Mouse (Mus musculus) heart, adult 2 months (tissue): ENCODE measurements around the gene Bcl10. TPM values are rescaled to one million over a fixed set of nuclear protein-coding genes. Genes with fewer than 3 reads are reported as not detected.

Source experiments
- DNase-seq, 2 experiments: peaks; one replicate each; pipeline ENCODE4 v3.0.0; 2021
- H3K27ac ChIP-seq: fragments of 200-600 bp; 2 replicates; pipeline ENCODE4 v1.8.1; 2022
- H3K27me3 ChIP-seq: fragments of 200-500 bp; 2 replicates; pipeline ENCODE4 v1.6.1; 2012; ENCODE audit warnings: mild to moderate bottlenecking, low read length, inconsistent platforms, mixed read lengths; ENCODE audit not compliant: control insufficient read depth, insufficient read depth
- H3K36me3 ChIP-seq: fragments of 200-500 bp; 2 replicates; pipeline ENCODE4 v1.6.1; 2012; ENCODE audit warnings: low read length, inconsistent platforms; ENCODE audit not compliant: control insufficient read depth, insufficient read depth
- H3K4me1 ChIP-seq: fragments of 200-500 bp; 2 replicates; pipeline ENCODE4 v1.6.1; 2011; ENCODE audit warnings: low read length; ENCODE audit not compliant: control insufficient read depth, insufficient read depth
- H3K4me3 ChIP-seq: fragments of 200-600 bp; 2 replicates; pipeline ENCODE4 v1.8.1; 2022
- H3K79me2 ChIP-seq: fragments of 200-500 bp; replicated peaks from 2 replicates; pipeline ENCODE4 v1.6.1; 2012; ENCODE audit warnings: mild to moderate bottlenecking, inconsistent platforms, low read length, moderate library complexity, mixed read lengths; ENCODE audit not compliant: control insufficient read depth, insufficient read depth
- H3K9ac ChIP-seq: fragments of 200-500 bp; 2 replicates; pipeline ENCODE4 v1.6.1; 2012; ENCODE audit warnings: low read depth, mild to moderate bottlenecking, control low read depth, inconsistent platforms, low read length, mixed read lengths
- CTCF ChIP-seq: fragments of 200-600 bp; IDR thresholded peaks from 2 replicates; pipeline ENCODE4 v1.8.1; 2022; ENCODE audit warnings: antibody characterized with exemption, mild to moderate bottlenecking, moderate library complexity
- EP300 ChIP-seq: fragments of 200-500 bp; IDR thresholded peaks from 2 replicates; pipeline ENCODE4 v1.6.1; 2011; ENCODE audit warnings: low read depth, low read length, control low read depth; ENCODE audit not compliant: insufficient read depth
- POLR2A ChIP-seq: fragments of 200-500 bp; IDR thresholded peaks from 2 replicates; pipeline ENCODE4 v1.6.1; 2011; ENCODE audit warnings: mild to moderate bottlenecking, low read depth, low read length, control low read depth; ENCODE audit not compliant: insufficient read depth
- WGBS: fragments of 180-500 bp; shearing (Covaris S2); methylation state at CpG from one replicate; pipeline ENCODE4 v1.1.7; 2018; 5-methylcytosine and 5-hydroxymethylcytosine counted together
- intact Hi-C: fragments of 180-260 bp; cut with DNase I; formaldehyde crosslinking; loops from one replicate; pipeline ENCODE4 v1.15.1; 2025
- polyA plus RNA-seq: library from polyadenylated mRNA; depleted of rRNA; stranded (reverse); fragments of >200 nt; gene quantifications from 2 replicates; pipeline ENCODE4 v1.2.3, GENCODE M21; 2012
- total RNA-seq, 2 experiments: library from RNA; stranded (reverse); gene quantifications; 2 replicates each; pipeline ENCODE4 v1.2.3; 2021

Bcl10 gene
- total and polyA plus RNA-seq, 3 experiments, result 11.0 to 19.3 (median 17.7) TPM

DNA sequence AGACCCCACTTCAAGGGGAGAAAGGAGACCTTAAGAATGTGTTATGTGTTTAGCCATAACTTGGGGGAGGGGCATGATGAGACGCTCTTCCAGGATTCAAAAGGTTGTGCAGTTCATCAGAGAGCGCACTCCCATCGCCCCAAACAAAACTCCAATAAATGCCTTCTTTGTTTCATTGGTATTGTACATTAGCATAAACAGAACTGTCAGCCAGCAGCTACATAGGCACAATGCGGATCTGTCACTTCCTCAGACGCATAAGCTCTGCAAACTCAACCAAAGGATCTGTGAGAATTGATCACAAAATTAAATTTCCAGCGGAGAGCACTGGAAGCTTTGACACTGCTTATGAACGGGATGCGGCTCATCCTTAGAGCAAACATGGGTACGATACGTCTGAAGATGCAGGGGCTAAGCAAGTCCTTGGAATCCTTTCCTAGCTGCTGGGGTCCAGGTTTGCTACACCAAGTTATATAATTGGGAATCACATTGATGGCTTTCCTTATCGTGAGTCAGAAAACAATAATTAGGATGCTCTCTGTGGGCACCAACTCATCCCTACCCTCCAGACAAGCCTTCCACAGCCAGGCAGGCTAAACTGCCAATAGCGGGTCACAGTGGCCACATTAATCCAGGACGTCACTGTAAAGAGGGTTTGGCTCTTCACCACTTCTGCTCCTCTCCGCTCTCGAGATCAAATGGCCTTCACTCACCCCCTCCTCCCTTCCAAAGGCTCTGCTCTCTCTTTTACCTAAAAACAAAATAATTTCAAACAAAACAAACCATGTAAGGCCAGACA lies 40.3 kb upstream of the Bcl10 start:
- 92% methylated on average over 15 of the region's 15 CpGs for WGBS
- H3K4me3 ChIP-seq, result no peak overlapping the region
- no peaks in the 10 kb centered on the region for H3K79me2 ChIP-seq
- H3K36me3 ChIP-seq, result no peaks in the 10 kb centered on the region
- no peak for DNase-seq
- no peak overlapping the region for H3K27ac ChIP-seq
- TF ChIP-seq EP300 (no peak), POLR2A (no peak), CTCF (no peak)
- intact Hi-C loops, result no loop called here
- H3K4me1 ChIP-seq, result peaks cover 8% of the 10 kb centered on the region
- H3K27me3 ChIP-seq, result no peaks in the 10 kb centered on the region
- no peak overlapping the region for H3K9ac ChIP-seq

DNA sequence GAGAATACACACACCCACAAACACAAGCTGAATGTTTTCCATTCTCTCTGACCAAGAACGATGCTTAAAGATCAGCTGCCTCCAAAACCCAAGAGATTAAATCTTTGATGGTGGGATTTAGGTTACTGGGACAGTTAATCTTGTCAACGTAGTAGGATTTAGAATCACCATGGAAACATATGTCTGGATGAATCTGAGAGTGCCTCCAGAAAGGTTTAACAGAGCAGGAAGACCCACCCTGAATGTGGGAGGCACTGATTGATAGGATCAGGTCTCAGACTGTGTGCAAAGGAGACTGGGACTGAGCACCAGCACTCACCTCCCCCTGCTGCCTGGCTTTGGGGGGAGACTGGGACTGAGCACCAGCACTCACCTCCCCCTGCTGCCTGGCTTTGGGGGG lies 39.4 kb upstream of the Bcl10 start:
- no peaks in the 10 kb centered on the region for H3K79me2 ChIP-seq
- no peak overlapping the region for H3K9ac ChIP-seq
- H3K36me3 ChIP-seq, result no peaks in the 10 kb centered on the region
- no peak overlapping the region for H3K4me3 ChIP-seq
- WGBS, result 42% methylated on average over 2 of the region's 2 CpGs
- no peak for DNase-seq
- no peak overlapping the region for H3K27ac ChIP-seq
- TF ChIP-seq POLR2A (no peak), CTCF (no peak), EP300 (no peak)
- intact Hi-C loops, result no loop called here
- peaks cover 9% of the 10 kb centered on the region for H3K4me1 ChIP-seq
- no peaks in the 10 kb centered on the region for H3K27me3 ChIP-seq

DNA sequence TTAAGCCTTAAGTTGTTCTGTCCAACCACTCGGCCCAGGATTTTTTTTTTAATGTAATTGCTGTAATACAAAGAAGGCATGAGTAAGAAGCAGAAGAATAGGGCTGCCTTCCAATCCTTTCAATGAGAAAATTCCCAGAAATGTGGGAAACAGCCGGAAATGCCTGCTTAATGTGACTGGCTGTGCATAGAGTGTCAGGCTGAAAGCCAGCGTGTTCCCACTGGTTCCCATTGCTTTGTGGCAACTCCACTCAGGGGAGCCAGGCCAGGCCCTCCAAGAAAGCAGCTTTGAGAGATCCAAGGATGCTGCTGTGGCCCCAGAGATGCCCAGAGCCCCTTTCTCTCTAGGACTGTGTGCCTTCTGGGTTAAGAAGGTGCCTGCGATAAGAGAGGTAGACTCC lies 37.2 kb upstream of the Bcl10 start:
- Histone ChIP-seq H3K27me3 (no peaks in the 10 kb centered on the region), H3K4me3 (no peak overlapping the region), H3K79me2 (no peaks in the 10 kb centered on the region), H3K27ac (peak overlapping the region; percentile 53), H3K4me1 (peaks cover 9% of the 10 kb centered on the region), H3K9ac (no peak overlapping the region), H3K36me3 (no peaks in the 10 kb centered on the region)
- DNase-seq, result no peak
- intact Hi-C loops, result loop anchor here (5.0 kb wide), 1 partner anchor 238 kb away; the partner anchor contains the start of gene Ccn1
- TF ChIP-seq CTCF (no peak), EP300 (no peak), POLR2A (no peak)
- 41% methylated on average over 4 of the region's 4 CpGs for WGBS

DNA sequence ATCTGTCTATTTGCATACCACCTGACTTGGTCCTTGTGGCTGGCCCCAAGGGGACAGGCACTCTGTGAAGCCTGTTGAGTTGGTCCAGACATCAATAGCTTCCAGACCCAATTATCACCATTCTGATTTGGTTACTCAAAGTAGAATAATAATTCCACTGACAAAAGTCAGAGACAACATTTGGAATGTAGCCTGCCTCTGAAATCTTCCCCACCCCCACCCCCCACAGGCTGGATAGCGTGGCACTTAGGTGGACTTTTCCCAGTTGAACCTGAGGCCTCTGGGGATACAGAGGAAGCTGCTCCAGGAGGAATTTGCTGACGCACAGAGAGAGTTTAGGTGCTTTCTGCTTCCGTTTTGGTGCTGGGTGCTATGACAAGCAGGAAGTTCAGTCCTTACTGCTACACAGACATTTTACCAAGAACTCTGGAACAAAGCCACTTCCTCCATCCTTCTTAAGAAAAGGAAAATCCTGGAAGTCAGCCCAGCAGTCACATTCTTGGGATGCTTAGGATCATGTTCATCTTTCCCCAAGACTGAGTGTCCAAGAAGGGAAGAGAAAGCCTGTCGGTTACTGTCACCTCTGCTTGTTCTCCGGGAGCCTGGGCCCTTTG lies 36.6 kb upstream of the Bcl10 start:
- intact Hi-C loops, result loop anchor here (5.0 kb wide), 1 partner anchor 239 kb away; the partner anchor contains the start of gene Ccn1
- no peak overlapping the region for H3K4me3 ChIP-seq
- H3K9ac ChIP-seq, result no peak overlapping the region
- peaks cover 9% of the 10 kb centered on the region for H3K4me1 ChIP-seq
- no peaks in the 10 kb centered on the region for H3K79me2 ChIP-seq
- no peaks in the 10 kb centered on the region for H3K36me3 ChIP-seq
- H3K27ac ChIP-seq, result peak overlapping the region; percentile 53
- DNase-seq, result peak in 1 of 2 experiments; percentile 27
- TF ChIP-seq CTCF (no peak), EP300 (no peak), POLR2A (no peak)
- H3K27me3 ChIP-seq, result no peaks in the 10 kb centered on the region
- 31% methylated on average over 5 of the region's 5 CpGs for WGBS

DNA sequence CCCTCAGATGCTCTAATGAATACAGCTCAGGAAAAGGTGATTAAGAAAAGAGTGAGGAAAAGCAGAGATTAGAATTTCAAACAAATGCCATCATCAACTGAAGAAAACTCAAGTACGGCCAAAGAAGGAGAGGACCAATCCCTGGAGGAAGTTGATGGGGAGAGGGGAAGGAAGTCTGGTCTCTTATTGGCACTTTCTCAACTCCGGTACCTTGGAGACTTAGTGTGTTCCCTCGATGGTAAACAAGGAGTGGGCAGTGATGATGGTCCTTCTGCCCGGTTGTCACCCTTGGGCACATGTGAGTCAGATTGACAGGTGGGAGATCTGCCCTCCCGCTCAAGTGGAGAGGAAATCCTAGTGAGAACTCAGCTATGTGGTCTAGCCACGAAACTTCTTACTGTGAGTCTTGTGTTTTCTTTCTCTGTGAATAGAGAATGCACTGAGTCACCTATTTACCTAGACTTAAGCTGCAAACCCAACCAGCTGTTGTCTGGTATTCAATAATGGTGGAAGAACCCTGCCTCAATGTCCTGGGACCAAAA lies 35.1 kb upstream of the Bcl10 start:
- no peak overlapping the region for H3K4me3 ChIP-seq
- H3K27ac ChIP-seq, result no peak overlapping the region; the same call in 1 of the 2 replicates
- no peak for DNase-seq
- WGBS, result 45% methylated on average over 6 of the region's 6 CpGs
- no peaks in the 10 kb centered on the region for H3K36me3 ChIP-seq
- intact Hi-C loops, result loop anchor here (5.0 kb wide), 1 partner anchor 240 kb away; the partner anchor contains the start of gene Ccn1
- H3K27me3 ChIP-seq, result no peaks in the 10 kb centered on the region
- H3K79me2 ChIP-seq, result no peaks in the 10 kb centered on the region
- H3K4me1 ChIP-seq, result peaks cover 9% of the 10 kb centered on the region
- H3K9ac ChIP-seq, result no peak overlapping the region
- TF ChIP-seq POLR2A (no peak), CTCF (no peak), EP300 (no peak)
